Mouse (Mus musculus): ENCODE data around the gene Bbox1. TPM values are rescaled to one million over a fixed set of nuclear protein-coding genes. Genes with fewer than 3 reads are reported as not detected.

The Bbox1 gene
- polyA plus RNA-seq, 1 experiment from 2014 or later, result not detected

DNA sequence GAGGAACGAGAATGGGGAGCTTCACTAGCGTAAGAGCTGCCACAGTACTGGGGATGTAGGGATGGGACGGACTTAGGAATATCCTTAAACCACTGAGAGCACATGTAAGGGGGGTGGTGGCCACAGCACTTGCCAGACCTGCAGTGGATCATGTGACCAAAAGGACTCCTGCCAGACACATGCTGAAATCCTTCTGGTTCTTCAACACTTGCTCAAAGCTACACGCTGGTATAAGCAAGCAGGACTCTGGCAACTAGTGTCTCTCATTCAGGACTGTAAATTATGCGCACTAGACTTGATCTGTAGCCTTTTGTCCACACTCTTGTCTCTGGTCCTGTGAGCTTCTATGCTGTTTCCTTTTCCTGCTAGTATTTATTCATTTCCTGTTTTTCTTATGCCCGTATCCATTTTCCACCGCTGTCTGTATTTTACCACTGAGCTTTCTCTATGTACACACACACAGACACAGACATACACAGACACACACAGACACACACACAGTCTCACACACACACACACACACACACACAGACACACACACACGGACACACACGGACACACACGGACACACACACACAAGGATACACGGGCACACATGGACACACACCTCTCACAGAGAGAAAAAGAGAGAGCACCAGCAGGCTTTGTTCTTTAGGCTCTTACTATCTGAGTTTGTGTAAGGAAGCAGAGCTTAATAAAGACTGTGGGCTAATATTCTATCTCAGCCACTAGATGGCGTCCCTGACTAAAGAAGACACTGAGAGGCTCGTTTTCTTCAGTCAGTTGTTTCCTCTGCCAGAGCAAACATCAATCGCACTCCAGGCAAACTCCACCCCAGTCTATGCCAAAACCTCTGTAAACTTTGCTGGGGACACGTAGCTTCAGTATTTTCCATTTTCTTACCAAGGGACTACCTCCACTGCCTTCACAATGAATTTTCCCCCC lies 84.9 kb downstream of the Bbox1 start:
- DNase-seq (ENCODE audit: low spot score), result peak; percentile 45
- peak overlapping the region; percentile 62; the same call in 1 of the 2 replicates for H3K27ac ChIP-seq

DNA sequence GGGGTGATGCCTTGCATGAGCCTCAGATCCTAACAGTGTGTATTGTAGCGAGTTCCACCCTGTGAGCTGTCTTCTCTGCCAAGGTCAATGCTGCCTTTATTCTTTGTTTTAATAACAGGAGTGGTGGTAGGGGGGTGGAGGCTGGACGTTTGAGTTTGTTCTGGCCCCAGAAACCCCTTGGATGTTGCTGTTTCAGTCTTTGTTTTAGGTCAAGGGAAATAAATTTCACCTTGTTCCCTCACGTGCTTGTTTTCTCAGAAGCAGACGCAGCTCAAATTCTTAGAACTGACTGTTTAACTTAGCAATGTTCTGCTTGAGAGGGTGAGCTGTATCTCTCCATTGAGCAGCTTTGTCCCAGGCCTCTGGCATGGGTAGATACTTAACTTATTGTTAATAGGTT lies 87.9 kb downstream of the Bbox1 start:
- H3K27ac ChIP-seq, result no peak overlapping the region
- no peak overlapping the region for H3K4me3 ChIP-seq
- 56% methylated on average over 4 of the region's 4 CpGs for WGBS
- H3K27me3 ChIP-seq (ENCODE audit: insufficient read depth, poor library complexity, severe bottlenecking), result no peaks in the 10 kb centered on the region
- no peaks in the 10 kb centered on the region for H3K36me3 ChIP-seq
- no peaks in the 10 kb centered on the region for H3K9me3 ChIP-seq
- 0 out of 2 replicates have a peak, but pooled peaks cover 5% of the 10 kb centered on the region for H3K4me1 ChIP-seq (replicated peaks)
- DNase-seq (ENCODE audit: low spot score), result no peak

More for the DNA sequence above, 84.9 kb downstream of the Bbox1 start:
- Histone ChIP-seq H3K9me3 (no peaks in the 10 kb centered on the region), H3K4me3 (no peak overlapping the region), H3K27me3 (ENCODE audit: insufficient read depth, poor library complexity, severe bottlenecking) (no peaks in the 10 kb centered on the region), H3K36me3 (no peaks in the 10 kb centered on the region), H3K4me1 (replicated peaks) (0 out of 2 replicates have a peak, but pooled peaks cover 5% of the 10 kb centered on the region)
- WGBS, result 42% methylated on average over 15 of the region's 15 CpGs

DNA sequence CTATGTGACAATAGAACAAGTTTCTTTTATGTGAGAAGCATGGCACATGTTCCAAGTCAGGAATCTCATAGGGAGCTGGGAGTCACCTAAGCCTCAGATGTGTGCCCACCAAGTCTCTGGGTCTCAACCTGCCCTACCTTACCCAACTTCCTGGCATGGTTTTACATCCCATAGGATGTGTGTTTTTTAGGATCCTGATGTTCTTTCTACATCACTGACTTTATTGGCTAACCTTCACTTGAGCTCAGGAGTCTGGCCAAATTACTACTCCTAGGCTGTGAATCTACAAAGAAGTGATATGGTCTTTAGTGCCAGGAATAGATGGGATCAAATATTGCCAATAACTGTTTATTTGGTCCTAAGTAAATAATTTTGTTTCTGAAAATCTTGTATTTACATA lies 88.4 kb downstream of the Bbox1 start:
- DNase-seq (ENCODE audit: low spot score), result no peak
- Histone ChIP-seq H3K27me3 (ENCODE audit: insufficient read depth, poor library complexity, severe bottlenecking) (no peaks in the 10 kb centered on the region), H3K4me1 (replicated peaks) (0 out of 2 replicates have a peak, but pooled peaks cover 5% of the 10 kb centered on the region), H3K9me3 (no peaks in the 10 kb centered on the region), H3K27ac (no peak overlapping the region), H3K36me3 (no peaks in the 10 kb centered on the region), H3K4me3 (no peak overlapping the region)

DNA sequence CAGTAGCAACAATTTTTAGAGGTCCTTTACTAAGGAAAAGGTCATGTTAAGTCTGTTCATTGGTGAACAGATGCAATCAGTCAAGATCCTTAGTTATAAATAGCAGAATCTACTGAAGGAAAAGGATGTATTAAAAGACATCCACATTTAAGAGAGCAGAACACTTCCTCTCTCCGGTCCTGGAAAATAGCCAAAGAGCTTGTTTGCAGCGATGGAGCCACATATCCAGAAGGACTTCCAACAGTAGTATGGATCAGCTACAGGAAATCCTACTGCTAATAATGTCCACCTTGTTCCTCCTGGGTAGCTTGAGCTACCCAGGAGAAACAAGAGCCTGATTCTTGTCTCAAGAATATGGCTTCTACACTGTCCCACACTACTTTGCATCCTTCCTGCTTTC lies 91.6 kb downstream of the Bbox1 start:
- Histone ChIP-seq H3K27me3 (ENCODE audit: insufficient read depth, poor library complexity, severe bottlenecking) (no peaks in the 10 kb centered on the region), H3K36me3 (no peaks in the 10 kb centered on the region), H3K4me1 (replicated peaks) (0 out of 2 replicates have a peak, but pooled peaks cover 2% of the 10 kb centered on the region), H3K27ac (no peak overlapping the region), H3K4me3 (no peak overlapping the region), H3K9me3 (no peaks in the 10 kb centered on the region)
- DNase-seq (ENCODE audit: low spot score), result no peak
- WGBS, result 83% methylated on average over 2 of the region's 2 CpGs

DNA sequence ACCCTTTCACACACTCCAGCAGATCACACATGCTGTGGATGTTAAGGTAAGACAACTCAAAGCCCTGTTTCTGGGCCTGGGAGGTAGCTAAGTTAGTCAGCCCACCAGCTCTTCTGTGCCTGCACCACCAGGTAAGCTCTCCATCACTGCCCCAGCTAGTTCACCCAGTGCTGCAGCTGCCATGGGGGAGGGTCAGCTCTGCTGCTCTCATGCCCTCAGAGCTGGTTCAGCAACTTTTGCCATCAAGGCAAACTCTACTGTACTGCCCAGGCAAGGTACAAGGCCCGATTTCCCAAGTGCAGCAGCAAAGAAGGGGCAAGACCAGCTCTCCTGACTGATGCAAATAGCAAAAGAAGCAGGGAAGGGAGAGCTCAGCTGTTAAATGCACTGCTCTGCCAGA lies 93.9 kb downstream of the Bbox1 start:
- 79% methylated on average over 1 of the region's 1 CpGs for WGBS
- Histone ChIP-seq H3K4me1 (replicated peaks) (0 out of 2 replicates have a peak, but pooled peaks cover 2% of the 10 kb centered on the region), H3K27me3 (ENCODE audit: insufficient read depth, poor library complexity, severe bottlenecking) (no peaks in the 10 kb centered on the region), H3K27ac (no peak overlapping the region), H3K4me3 (no peak overlapping the region), H3K9me3 (no peaks in the 10 kb centered on the region), H3K36me3 (no peaks in the 10 kb centered on the region)
- DNase-seq (ENCODE audit: low spot score), result no peak

DNA sequence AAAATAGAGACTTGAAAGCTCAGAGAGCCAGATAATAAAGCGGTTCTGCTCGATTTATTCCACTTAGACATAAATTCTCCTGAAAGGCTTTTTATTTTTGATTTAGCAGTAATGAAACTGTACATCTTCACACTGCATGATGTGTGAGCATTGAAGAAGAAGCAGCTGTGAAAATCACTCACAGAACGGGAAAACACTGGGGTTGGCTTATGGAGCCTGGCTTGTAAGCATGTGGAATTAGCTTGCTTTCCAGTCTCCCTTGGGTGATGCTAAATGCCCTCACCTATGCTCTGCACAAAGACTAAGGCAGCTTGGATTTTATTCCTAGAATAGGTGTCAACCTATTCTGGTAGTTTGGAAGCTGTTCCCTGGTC lies 98.7 kb downstream of the Bbox1 start:
- Histone ChIP-seq H3K27me3 (ENCODE audit: insufficient read depth, poor library complexity, severe bottlenecking) (no peaks in the 10 kb centered on the region), H3K4me1 (replicated peaks) (0 out of 2 replicates have a peak, but pooled peaks cover 2% of the 10 kb centered on the region), H3K36me3 (no peaks in the 10 kb centered on the region), H3K27ac (no peak overlapping the region), H3K4me3 (no peak overlapping the region), H3K9me3 (no peaks in the 10 kb centered on the region)
- WGBS, result 86% methylated on average over 3 of the region's 3 CpGs
- no peak for DNase-seq (ENCODE audit: low spot score)

DNA sequence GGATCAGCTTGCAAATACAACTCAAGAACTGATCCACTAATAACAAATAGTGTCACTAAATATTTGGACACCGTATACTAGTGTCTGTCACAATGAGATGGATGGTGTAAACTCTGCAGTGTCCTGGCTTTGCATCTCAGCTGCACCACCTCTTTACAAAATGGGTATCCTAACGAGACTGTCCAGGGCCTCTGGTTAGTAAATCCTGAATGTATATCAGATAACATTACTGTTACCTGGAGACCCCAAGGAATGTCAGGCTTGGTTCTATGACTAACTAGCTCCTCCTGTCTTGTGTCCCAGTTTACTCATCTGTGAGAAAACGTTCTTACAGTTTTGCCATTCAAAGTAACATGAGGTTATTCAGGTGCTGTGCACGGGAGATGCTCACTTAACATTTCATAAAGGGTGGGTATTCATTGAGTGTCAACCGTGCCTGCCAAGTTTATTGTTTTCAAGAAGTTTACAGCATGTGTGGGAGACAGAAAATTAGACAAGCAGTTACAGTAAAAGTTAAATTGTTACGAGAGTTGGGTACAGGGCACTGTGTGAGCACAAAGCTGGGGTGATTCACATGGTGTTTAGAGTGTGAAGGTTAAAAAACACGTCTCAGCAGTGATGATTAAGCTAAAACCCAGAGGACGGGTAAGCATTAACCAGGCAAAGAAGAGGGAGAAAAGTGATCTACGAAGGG lies 99.2 kb downstream of the Bbox1 start:
- no peak overlapping the region for H3K27ac ChIP-seq
- no peaks in the 10 kb centered on the region for H3K4me1 ChIP-seq (replicated peaks)
- H3K9me3 ChIP-seq, result no peaks in the 10 kb centered on the region
- DNase-seq (ENCODE audit: low spot score), result no peak
- H3K4me3 ChIP-seq, result no peak overlapping the region
- 75% methylated on average over 9 of the region's 9 CpGs for WGBS
- no peaks in the 10 kb centered on the region for H3K36me3 ChIP-seq
- H3K27me3 ChIP-seq (ENCODE audit: insufficient read depth, poor library complexity, severe bottlenecking), result no peaks in the 10 kb centered on the region

DNA sequence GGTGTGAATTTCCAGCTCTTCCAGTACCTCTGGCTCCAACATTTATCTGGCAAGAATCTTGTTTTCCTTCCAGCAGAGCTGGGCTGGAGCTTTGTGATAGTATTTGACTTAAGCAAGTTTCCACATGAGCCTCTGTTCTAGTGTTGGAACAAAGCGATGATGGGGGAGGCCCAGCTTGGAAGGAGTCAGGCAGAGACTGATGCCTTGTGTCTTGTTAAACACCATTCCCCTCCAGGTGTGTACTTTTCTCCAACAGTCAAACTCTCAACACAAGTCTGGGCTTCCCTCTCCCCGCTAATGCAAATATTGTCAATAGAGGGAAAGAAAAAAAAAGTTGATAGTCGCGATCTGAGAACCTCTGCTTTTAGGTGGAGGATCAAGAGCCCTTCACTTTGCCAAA lies 100.1 kb downstream of the Bbox1 start:
- 86% methylated on average over 4 of the region's 4 CpGs for WGBS

More for the DNA sequence above, 100.1 kb downstream of the Bbox1 start:
- Histone ChIP-seq H3K36me3 (no peaks in the 10 kb centered on the region), H3K4me1 (replicated peaks) (no peaks in the 10 kb centered on the region), H3K27me3 (ENCODE audit: insufficient read depth, poor library complexity, severe bottlenecking) (no peaks in the 10 kb centered on the region), H3K9me3 (no peaks in the 10 kb centered on the region), H3K27ac (no peak overlapping the region), H3K4me3 (no peak overlapping the region)
- DNase-seq (ENCODE audit: low spot score), result no peak

Other genes with a start within 250 kb of the Bbox1 start
- 0.54 and 3.2 TPM in 2 replicates for gene Fibin, start 48.6 kb upstream of the Bbox1 start, polyA plus RNA-seq (2016; fragmentation: Nextera tagmentation; extraction: Ambion mirVana)

Data from hindbrain, embryonic 10.5 days (tissue).